Mouse (Mus musculus): ENCODE results near the gene Hirip3. TPM values are rescaled to one million over a fixed set of nuclear protein-coding genes. Genes with fewer than 3 reads are reported as not detected.
A peak's percentile ranks its signal among the peaks of the same experiment; 100 is the strongest.
"Not testable (repeated sequence)": the region's sequence is repeated elsewhere in the genome, so short reads cannot be mapped to it uniquely, and the experiment has no call there.

Gene Hirip3
- polyA plus RNA-seq, 1 experiment from 2014 or later: 10.8 TPM

DNA sequence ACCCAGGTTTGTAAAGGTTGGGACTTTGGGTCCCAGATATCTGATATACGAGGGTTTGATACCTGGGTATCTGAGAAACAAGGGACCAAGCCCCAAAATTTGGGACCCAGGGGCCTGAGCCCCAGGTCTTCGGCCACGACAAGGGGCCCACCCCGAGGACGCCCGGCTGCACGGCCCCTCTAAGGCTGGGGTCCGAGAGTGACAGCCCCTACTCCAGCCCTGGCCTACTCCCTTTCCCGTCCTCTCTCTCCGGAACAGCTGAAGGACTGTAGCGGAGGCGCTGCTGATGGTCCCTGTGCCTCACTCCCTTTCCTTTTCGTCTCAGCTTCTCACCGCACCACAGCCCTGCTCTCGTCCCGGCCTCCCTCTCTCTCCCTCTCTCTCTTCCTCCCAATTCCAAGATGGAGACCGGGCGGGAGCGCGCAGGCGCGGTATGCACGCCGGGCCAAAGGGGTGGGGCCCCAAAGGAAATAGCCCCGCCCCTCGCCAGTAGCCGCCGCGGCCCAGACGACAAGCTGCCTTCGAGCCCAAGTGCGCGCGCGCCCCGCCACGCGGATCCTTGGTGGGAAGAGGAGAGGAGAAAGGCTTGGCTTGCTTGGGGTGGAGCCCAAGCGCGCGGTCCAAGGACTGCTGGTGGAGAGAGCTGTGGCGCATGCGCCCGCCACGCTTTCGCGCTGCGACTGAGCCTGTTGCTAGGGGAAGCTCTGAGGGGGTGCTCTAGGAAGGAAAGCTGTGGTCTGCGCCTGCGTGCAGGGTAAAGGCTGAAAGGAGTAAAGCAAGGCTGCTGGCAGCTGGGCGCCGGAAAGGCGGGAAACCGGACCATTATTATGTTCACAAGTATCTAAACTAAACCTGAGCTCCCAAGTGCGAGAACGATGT, 22.8 kb downstream of the Hirip3 start, which contains the start of gene Taok2:
TSS of gene Taok2 (minus strand) at position 418 of the 879 bp plus-strand sequence.
- H3K4me3 ChIP-seq (ENCODE audit: low read depth, low read length): peak within 1 kb of the TSS; percentile 77
- peak; percentile 95 for ATAC-seq (ENCODE audit: low read depth)
- peak within 1 kb of the TSS; percentile 83 for H3K27ac ChIP-seq (ENCODE audit: low read length)
- H3K4me2 ChIP-seq (ENCODE audit: low read depth, low read length): peak within 1 kb of the TSS; percentile 99
- peaks cover 10% of the 10 kb centered on the region for H3K36me3 ChIP-seq (ENCODE audit: control insufficient read depth, insufficient read depth)
- H3K9me3 ChIP-seq (replicated peaks; ENCODE audit: control insufficient read depth, low read length): no peaks in the 10 kb centered on the region
- peaks cover 38% of the 10 kb centered on the region for H3K4me1 ChIP-seq (ENCODE audit: control insufficient read depth, low read depth, low read length)
- H3K9ac ChIP-seq (ENCODE audit: low read depth, low read length): peak within 1 kb of the TSS; percentile 85
- under 1% methylated on average over 56 of the region's 56 CpGs for WGBS (ENCODE audit: insufficient replicate concordance)
- H3K27me3 ChIP-seq (ENCODE audit: control insufficient read depth, insufficient read depth, low read depth, low read length): no peaks in the 10 kb centered on the region

- 73% methylated on average over 5 of the region's 5 CpGs for WGBS (ENCODE audit: insufficient replicate concordance)
- H3K4me2 ChIP-seq (ENCODE audit: low read depth, low read length): no peak overlapping the region
- no peak for ATAC-seq (ENCODE audit: low read depth)
- no peak overlapping the region for H3K27ac ChIP-seq (ENCODE audit: low read length)
- no peaks in the 10 kb centered on the region for H3K9me3 ChIP-seq (replicated peaks; ENCODE audit: control insufficient read depth, low read length)
- no peak overlapping the region for H3K4me3 ChIP-seq (ENCODE audit: low read depth, low read length)
- H3K27me3 ChIP-seq (ENCODE audit: control insufficient read depth, insufficient read depth, low read depth, low read length): no peaks in the 10 kb centered on the region
- peaks cover 26% of the 10 kb centered on the region for H3K4me1 ChIP-seq (ENCODE audit: control insufficient read depth, low read depth, low read length)
- H3K36me3 ChIP-seq (ENCODE audit: control insufficient read depth, insufficient read depth): peaks cover 2% of the 10 kb centered on the region
- no peak overlapping the region for H3K9ac ChIP-seq (ENCODE audit: low read depth, low read length)
Measured at GRCm38 (mm10) chr7:126887281-126887680, 25.5 kb downstream of the Hirip3 start.

DNA sequence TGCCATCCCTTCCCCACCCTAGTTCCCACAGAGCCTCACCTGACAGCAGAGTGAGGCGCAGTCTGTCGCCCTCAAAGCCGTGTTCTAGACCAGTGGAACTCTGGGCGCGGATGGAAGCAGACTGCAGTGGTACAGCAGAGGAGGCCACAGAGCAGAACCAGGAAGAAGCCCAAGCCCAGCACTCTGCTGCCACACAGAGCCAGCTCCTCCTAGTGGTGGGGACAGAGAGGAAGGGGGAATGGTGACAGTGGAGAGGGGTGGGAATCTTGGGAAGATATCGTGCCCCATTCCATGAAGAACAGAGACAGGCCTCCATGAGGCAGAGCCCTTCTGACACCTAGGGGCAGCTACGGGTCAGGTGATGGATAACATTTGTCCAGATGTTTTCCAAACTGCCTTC, 27.1 kb downstream of the Hirip3 start:
- H3K4me1 ChIP-seq (ENCODE audit: control insufficient read depth, low read depth, low read length): peaks cover 11% of the 10 kb centered on the region
- ATAC-seq (ENCODE audit: low read depth): no peak
- H3K9me3 ChIP-seq (replicated peaks; ENCODE audit: control insufficient read depth, low read length): no peaks in the 10 kb centered on the region
- no peak overlapping the region for H3K27ac ChIP-seq (ENCODE audit: low read length)
- H3K36me3 ChIP-seq (ENCODE audit: control insufficient read depth, insufficient read depth): peaks cover 2% of the 10 kb centered on the region
- no peak overlapping the region for H3K4me3 ChIP-seq (ENCODE audit: low read depth, low read length)
- H3K27me3 ChIP-seq (ENCODE audit: control insufficient read depth, insufficient read depth, low read depth, low read length): no peaks in the 10 kb centered on the region
- H3K4me2 ChIP-seq (ENCODE audit: low read depth, low read length): no peak overlapping the region
- WGBS (ENCODE audit: insufficient replicate concordance): 50% methylated on average over 7 of the region's 7 CpGs
- no peak overlapping the region for H3K9ac ChIP-seq (ENCODE audit: low read depth, low read length)

- peaks cover 16% of the 10 kb centered on the region for H3K4me1 ChIP-seq (ENCODE audit: control insufficient read depth, low read depth, low read length)
- H3K27ac ChIP-seq (ENCODE audit: low read length): peak overlapping the region; percentile 45
- no peaks in the 10 kb centered on the region for H3K9me3 ChIP-seq (replicated peaks; ENCODE audit: control insufficient read depth, low read length)
- no peaks in the 10 kb centered on the region for H3K27me3 ChIP-seq (ENCODE audit: control insufficient read depth, insufficient read depth, low read depth, low read length)
- peak overlapping the region; percentile 79; the same call in 1 of the 2 replicates for H3K4me3 ChIP-seq (ENCODE audit: low read depth, low read length)
- no peak for ATAC-seq (ENCODE audit: low read depth)
- H3K4me2 ChIP-seq (ENCODE audit: low read depth, low read length): peak overlapping the region; percentile 68
- WGBS (ENCODE audit: insufficient replicate concordance): 74% methylated on average over 5 of the region's 5 CpGs
- no peaks in the 10 kb centered on the region for H3K36me3 ChIP-seq (ENCODE audit: control insufficient read depth, insufficient read depth)
- peak overlapping the region; percentile 86; the same call in 1 of the 2 replicates for H3K9ac ChIP-seq (ENCODE audit: low read depth, low read length)
Measured at GRCm38 (mm10) chr7:126896912-126897311, 35.1 kb downstream of the Hirip3 start.

- peak overlapping the region; percentile 86 for H3K9ac ChIP-seq (ENCODE audit: low read depth, low read length)
- H3K4me3 ChIP-seq (ENCODE audit: low read depth, low read length): peak overlapping the region; percentile 79
- no peaks in the 10 kb centered on the region for H3K27me3 ChIP-seq (ENCODE audit: control insufficient read depth, insufficient read depth, low read depth, low read length)
- no peaks in the 10 kb centered on the region for H3K36me3 ChIP-seq (ENCODE audit: control insufficient read depth, insufficient read depth)
- peaks cover 16% of the 10 kb centered on the region for H3K4me1 ChIP-seq (ENCODE audit: control insufficient read depth, low read depth, low read length)
- H3K4me2 ChIP-seq (ENCODE audit: low read depth, low read length): peak overlapping the region; percentile 68
- peak; percentile 9; the same call in 1 of the 2 replicates for ATAC-seq (ENCODE audit: low read depth)
- 5% methylated on average over 16 of the region's 16 CpGs for WGBS (ENCODE audit: insufficient replicate concordance)
- no peaks in the 10 kb centered on the region for H3K9me3 ChIP-seq (replicated peaks; ENCODE audit: control insufficient read depth, low read length)
- peak overlapping the region; percentile 45 for H3K27ac ChIP-seq (ENCODE audit: low read length)
Measured at GRCm38 (mm10) chr7:126897390-126898101, 35.8 kb downstream of the Hirip3 start.

- peak overlapping the region; percentile 68 for H3K4me2 ChIP-seq (ENCODE audit: low read depth, low read length)
Measured at GRCm38 (mm10) chr7:126898102-126898990, 36.6 kb downstream of the Hirip3 start.

DNA sequence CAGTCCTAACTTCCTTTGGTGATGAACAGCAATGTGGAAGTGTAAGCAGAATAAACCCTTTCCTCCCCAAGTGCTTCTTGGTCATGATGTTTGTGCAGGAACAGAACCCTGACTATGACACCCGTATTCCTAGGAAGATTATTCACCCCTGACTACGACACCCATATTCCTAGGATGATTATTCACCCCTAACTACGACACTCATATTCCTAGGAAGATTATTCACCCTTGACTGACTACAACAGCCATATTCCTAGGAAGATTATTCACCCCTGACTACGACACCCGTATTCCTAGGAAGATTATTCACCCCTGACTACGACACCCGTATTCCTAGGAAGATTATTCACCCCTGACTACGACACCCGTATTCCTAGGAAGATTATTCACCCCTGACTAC, 38.0 kb downstream of the Hirip3 start:
- H3K9me3 ChIP-seq (replicated peaks; ENCODE audit: control insufficient read depth, low read length); H3K4me3 ChIP-seq (ENCODE audit: low read depth, low read length); H3K4me2 ChIP-seq (ENCODE audit: low read depth, low read length); H3K9ac ChIP-seq (ENCODE audit: low read depth, low read length); H3K36me3 ChIP-seq (ENCODE audit: control insufficient read depth, insufficient read depth); H3K27me3 ChIP-seq (ENCODE audit: control insufficient read depth, insufficient read depth, low read depth, low read length); H3K27ac ChIP-seq (ENCODE audit: low read length); ATAC-seq (ENCODE audit: low read depth): not testable (repeated sequence)
- H3K4me1 ChIP-seq (ENCODE audit: control insufficient read depth, low read depth, low read length): peaks cover 16% of the 10 kb centered on the region
- 80% methylated on average over 7 of the region's 9 CpGs for WGBS (ENCODE audit: insufficient replicate concordance)

More at GRCm38 (mm10) chr7:126898102-126898990, 36.6 kb downstream of the Hirip3 start:
- Histone ChIP-seq H3K9ac (ENCODE audit: low read depth, low read length) (peak overlapping the region; percentile 86), H3K27ac (ENCODE audit: low read length) (peak overlapping the region; percentile 56), H3K9me3 (replicated peaks; ENCODE audit: control insufficient read depth, low read length) (no peaks in the 10 kb centered on the region), H3K4me1 (ENCODE audit: control insufficient read depth, low read depth, low read length) (peaks cover 16% of the 10 kb centered on the region), H3K27me3 (ENCODE audit: control insufficient read depth, insufficient read depth, low read depth, low read length) (no peaks in the 10 kb centered on the region), H3K4me3 (ENCODE audit: low read depth, low read length) (peak overlapping the region; percentile 79), H3K36me3 (ENCODE audit: control insufficient read depth, insufficient read depth) (no peaks in the 10 kb centered on the region)
- peak; percentile 94 for ATAC-seq (ENCODE audit: low read depth)
- WGBS (ENCODE audit: insufficient replicate concordance): 10% methylated on average over 37 of the region's 37 CpGs

DNA sequence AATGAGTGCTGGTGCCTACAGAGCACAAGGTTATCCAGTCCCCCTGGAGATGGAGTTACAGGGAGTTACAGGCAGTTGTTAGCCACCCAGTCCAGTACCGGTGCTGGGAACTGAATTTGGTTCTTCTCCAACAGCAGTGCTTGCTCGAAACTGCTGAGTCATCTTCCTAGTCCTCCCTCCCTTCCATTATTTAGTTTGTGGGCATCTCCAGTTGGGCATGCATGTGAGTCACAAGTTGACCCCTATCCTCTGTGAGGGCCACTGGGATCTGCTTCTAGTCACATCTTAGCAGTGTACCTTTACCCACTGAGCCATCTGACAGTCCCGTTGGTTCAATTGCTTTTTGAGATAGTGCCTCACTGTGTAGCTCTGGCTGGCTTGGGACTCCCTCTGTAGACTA, 43.8 kb downstream of the Hirip3 start:
- 34% methylated on average over 3 of the region's 3 CpGs for WGBS (ENCODE audit: insufficient replicate concordance)
- ATAC-seq (ENCODE audit: low read depth): no peak
- no peaks in the 10 kb centered on the region for H3K9me3 ChIP-seq (replicated peaks; ENCODE audit: control insufficient read depth, low read length)

More for the DNA sequence above, 43.8 kb downstream of the Hirip3 start:
- H3K4me1 ChIP-seq (ENCODE audit: control insufficient read depth, low read depth, low read length): peaks cover 4% of the 10 kb centered on the region
- no peak overlapping the region for H3K27ac ChIP-seq (ENCODE audit: low read length)
- no peak overlapping the region for H3K4me3 ChIP-seq (ENCODE audit: low read depth, low read length)
- H3K4me2 ChIP-seq (ENCODE audit: low read depth, low read length): no peak overlapping the region
- no peaks in the 10 kb centered on the region for H3K27me3 ChIP-seq (ENCODE audit: control insufficient read depth, insufficient read depth, low read depth, low read length)
- no peak overlapping the region for H3K9ac ChIP-seq (ENCODE audit: low read depth, low read length)
- H3K36me3 ChIP-seq (ENCODE audit: control insufficient read depth, insufficient read depth): no peaks in the 10 kb centered on the region
